Mouse (Mus musculus) thymus, postnatal 10 days (tissue): Measurements from ENCODE around the gene Tmem19.

ENCODE experiments used
- DNase-seq, 2 experiments: peaks; one replicate each; pipeline ENCODE4 v3.0.0; 2021; ENCODE audit warnings: low spot score in 2 of 2

The Tmem19 gene

GRCm38 (mm10) chr10:115361840-115362622 is at the start of gene Tmem19:
Tmem19 (minus strand) TSS chr10:115362501.
- peak; percentile 95 to 96 for DNase-seq

GRCm38 (mm10) chr10:115406393-115406792 is 44.1 kb upstream of the Tmem19 start:
- peak; percentile 7 to 60 for DNase-seq

- DNase-seq = no peak
Observed at GRCm38 (mm10) chr10:115391896-115392295, 29.6 kb upstream of the Tmem19 start.

- DNase-seq = no peak
Observed at GRCm38 (mm10) chr10:115391076-115391475, 28.8 kb upstream of the Tmem19 start.

- DNase-seq = no peak
Observed at GRCm38 (mm10) chr10:115387891-115388290, 25.6 kb upstream of the Tmem19 start.

- DNase-seq = peak; percentile 67 to 71
Observed at GRCm38 (mm10) chr10:115385018-115386002, 23.0 kb upstream of the Tmem19 start.

GRCm38 (mm10) chr10:115384221-115385017 is 22.1 kb upstream of the Tmem19 start, which contains the start of the genes Thap2 and Zfc3h1:
Thap2 (minus strand) TSS chr10:115384443.
Zfc3h1 (plus strand) TSS chr10:115384959.
- peak; percentile 96 to 97 for DNase-seq

GRCm38 (mm10) chr10:115383644-115384220 is 21.4 kb upstream of the Tmem19 start:
- DNase-seq = no peak

- DNase-seq = no peak
Observed at GRCm38 (mm10) chr10:115382846-115383643, 20.7 kb upstream of the Tmem19 start.

- DNase-seq = no peak
Observed at GRCm38 (mm10) chr10:115381506-115382084, 19.3 kb upstream of the Tmem19 start.

GRCm38 (mm10) chr10:115363151-115363550 is 850 bp upstream of the Tmem19 start:
- DNase-seq = peak; percentile 28 to 37

- DNase-seq = no peak
Observed at GRCm38 (mm10) chr10:115362623-115362964, 293 bp upstream of the Tmem19 start.

GRCm38 (mm10) chr10:115359066-115359465 is 3.2 kb downstream of the Tmem19 start:
- no peak for DNase-seq

GRCm38 (mm10) chr10:115358216-115358919 is 3.9 kb downstream of the Tmem19 start:
- no peak for DNase-seq

- DNase-seq = no peak
Observed at GRCm38 (mm10) chr10:115356106-115356505, 6.2 kb downstream of the Tmem19 start.

- no peak for DNase-seq
Observed at GRCm38 (mm10) chr10:115355016-115355415, 7.3 kb downstream of the Tmem19 start.

- DNase-seq = no peak
Observed at GRCm38 (mm10) chr10:115354553-115354952, 7.7 kb downstream of the Tmem19 start.

GRCm38 (mm10) chr10:115350810-115351397 is 11.4 kb downstream of the Tmem19 start:
- DNase-seq = no peak

- DNase-seq = no peak
Observed at GRCm38 (mm10) chr10:115349509-115349908, 12.8 kb downstream of the Tmem19 start.
